Mouse (Mus musculus) erythroblast, embryonic 14.5 days (primary cell): ENCODE measurements around the gene Il23a.

Experiments
- GATA1 ChIP-seq: IDR thresholded peaks from 2 replicates; pipeline ENCODE4 v1.6.1; 2012; ENCODE audit warnings: low read length, inconsistent platforms, mixed read lengths
- TAL1 ChIP-seq: IDR thresholded peaks from 3 replicates; pipeline ENCODE4 v1.6.1; 2012; ENCODE audit warnings: low read length, inconsistent platforms, mixed read lengths

DNA sequence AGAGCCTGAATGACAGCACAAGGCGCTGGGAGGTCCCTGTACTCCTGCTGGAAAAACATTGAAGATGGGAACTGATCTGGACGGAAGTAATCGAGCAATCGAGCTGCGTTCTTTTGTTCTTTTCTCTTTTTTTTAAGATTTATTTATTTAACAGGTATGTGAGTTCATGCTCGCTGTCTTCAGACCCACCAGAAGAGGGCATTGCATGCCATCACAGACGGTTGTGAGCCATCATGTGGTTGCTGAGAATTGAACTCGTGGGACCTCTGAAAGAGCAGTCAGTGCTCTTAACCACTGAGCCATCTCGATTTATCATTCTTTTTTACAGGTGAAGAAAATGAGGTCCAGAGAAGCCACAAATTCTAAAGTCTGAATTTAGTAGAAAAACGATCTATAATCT is 29.1 kb upstream of the Il23a start:
- TF ChIP-seq GATA1 (no peak), TAL1 (no peak)
